Mouse (Mus musculus) liver, embryonic 13.5 days (tissue): ENCODE measurements around the gene Uggt2. TPM values are rescaled to one million over a fixed set of nuclear protein-coding genes. Genes with fewer than 3 reads are reported as not detected.

ENCODE experiments used
- ATAC-seq: fragments of 200-750 bp; cut with Nextera tagmentation; 2 replicates; pipeline ENCODE4 v1.8.0; 2017; ENCODE audit warnings: low read depth, mild to moderate bottlenecking, moderate number of reproducible peaks, moderate library complexity
- DNase-seq: peaks from one replicate; pipeline ENCODE4 v3.0.0; 2022
- H3K27ac ChIP-seq: fragments of 300-500 bp; sonication (generic); 2 replicates; pipeline ENCODE4 v1.5.1; 2015; ENCODE audit warnings: moderate library complexity, mild to moderate bottlenecking, inconsistent platforms
- H3K27me3 ChIP-seq: fragments of 300-500 bp; sonication (generic); 2 replicates; pipeline ENCODE4 v1.6.1; 2015; ENCODE audit warnings: mild to moderate bottlenecking, inconsistent platforms
- H3K36me3 ChIP-seq: fragments of 300-500 bp; sonication (generic); 2 replicates; pipeline ENCODE4 v1.6.1; 2015; ENCODE audit warnings: mild to moderate bottlenecking, inconsistent platforms
- H3K4me1 ChIP-seq: fragments of 300-500 bp; sonication (generic); replicated peaks from 2 replicates; pipeline ENCODE4 v1.6.1; 2015; ENCODE audit warnings: inconsistent platforms
- H3K4me2 ChIP-seq: fragments of 300-500 bp; sonication (generic); 2 replicates; pipeline ENCODE4 v1.6.1; 2015; ENCODE audit warnings: inconsistent platforms, mild to moderate bottlenecking, moderate library complexity
- H3K4me3 ChIP-seq: fragments of 300-500 bp; sonication (generic); replicated peaks from 2 replicates; pipeline ENCODE4 v1.5.1; 2015; ENCODE audit warnings: mild to moderate bottlenecking, inconsistent platforms
- H3K9ac ChIP-seq: fragments of 300-500 bp; sonication (generic); 2 replicates; pipeline ENCODE4 v1.6.1; 2015; ENCODE audit warnings: mild to moderate bottlenecking, inconsistent platforms
- H3K9me3 ChIP-seq: fragments of 300-500 bp; sonication (generic); replicated peaks from 2 replicates; pipeline ENCODE4 v1.6.1; 2016; ENCODE audit warnings: inconsistent platforms
- WGBS: fragments of 180-500 bp; shearing (Covaris S2); methylation state at CpG from one replicate; pipeline ENCODE4 v1.1.7; 2015; ENCODE audit not compliant: insufficient replicate concordance; 5-methylcytosine and 5-hydroxymethylcytosine counted together
- polyA plus RNA-seq: library from polyadenylated mRNA; unstranded; fragments of >200 nt; fragmentation: Nextera tagmentation; extraction: Ambion mirVana; gene quantifications from 2 replicates; pipeline ENCODE4 v1.2.1, GENCODE M21; 2015

The Uggt2 gene
- polyA plus RNA-seq, 1 experiment from 2014 or later, result 1.4 TPM

DNA sequence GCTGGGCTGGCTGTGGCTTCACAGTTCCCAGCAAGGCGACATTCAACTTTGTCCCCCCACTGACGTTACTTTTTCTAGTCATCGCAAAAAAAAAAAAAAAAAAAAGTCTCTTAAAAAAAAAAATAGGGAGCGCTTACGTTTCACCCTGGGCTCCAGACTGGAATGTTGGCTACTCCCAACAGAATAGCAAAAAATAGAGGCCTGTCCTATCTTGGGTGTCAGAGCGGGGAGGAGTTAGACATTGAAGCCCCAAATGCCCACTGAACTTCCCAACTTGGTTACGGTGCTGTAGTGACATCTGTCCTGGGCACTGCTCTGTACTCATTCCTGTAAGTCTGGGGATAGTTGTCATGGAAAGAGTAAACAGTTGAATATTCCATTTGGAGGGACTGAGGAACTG lies 160.7 kb downstream of the Uggt2 start:
- Histone ChIP-seq H3K36me3 (no peaks in the 10 kb centered on the region), H3K4me1 (peaks cover 62% of the 10 kb centered on the region), H3K27me3 (no peaks in the 10 kb centered on the region), H3K9me3 (no peaks in the 10 kb centered on the region), H3K4me3 (peak overlapping the region; percentile 98), H3K27ac (peak overlapping the region; percentile 91), H3K4me2 (peak overlapping the region; percentile 92), H3K9ac (peak overlapping the region; percentile 99)
- 2% methylated on average over 7 of the region's 7 CpGs for WGBS
- no peak for ATAC-seq
- DNase-seq, result no peak

DNA sequence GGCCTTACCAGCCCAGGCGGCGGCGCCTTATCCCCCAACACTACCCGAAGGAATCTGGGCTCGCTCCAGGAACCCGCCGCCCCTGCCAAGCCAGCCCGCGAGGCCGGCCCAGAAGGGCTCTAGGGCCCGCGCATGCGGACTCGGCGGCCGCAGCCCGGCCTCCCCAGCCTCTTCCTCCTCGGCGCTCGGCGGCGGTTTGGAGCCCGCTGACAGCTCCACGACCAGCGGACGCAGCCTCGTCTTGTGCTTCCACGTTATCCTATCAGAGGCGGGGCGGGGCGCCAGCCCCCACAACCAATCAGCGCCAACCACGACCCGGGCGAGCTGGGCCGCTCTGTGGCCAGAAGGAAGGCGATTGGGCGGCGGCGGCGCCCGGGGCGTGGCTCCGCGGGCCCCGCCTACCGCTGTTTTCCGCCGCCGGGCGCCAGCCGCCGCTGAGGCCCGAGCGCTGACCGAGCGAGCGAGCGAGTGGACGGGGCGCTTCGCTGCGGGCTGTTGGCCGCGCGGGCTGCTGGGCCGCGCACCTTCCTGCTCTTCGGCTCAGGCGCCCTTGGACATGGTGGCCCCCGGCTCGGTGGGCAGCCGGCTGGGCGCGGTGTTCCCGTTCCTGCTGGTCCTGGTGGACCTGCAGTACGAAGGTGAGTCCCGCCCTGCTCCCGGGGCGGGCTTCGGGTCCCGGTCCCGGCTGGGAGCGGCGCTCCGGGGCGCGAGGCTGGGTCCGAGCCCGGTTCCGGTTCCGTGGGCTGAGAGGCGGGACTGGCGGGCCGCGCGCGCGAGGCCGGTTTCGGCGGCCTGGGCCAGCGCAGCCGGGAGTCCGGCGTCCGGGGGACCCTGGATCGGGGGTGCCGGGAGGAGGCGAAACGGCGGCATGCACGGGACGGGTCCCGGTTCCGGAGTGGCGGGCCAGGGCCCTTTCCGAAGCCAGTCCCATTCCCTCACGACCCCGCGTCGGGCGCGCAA lies 161.4 kb downstream of the Uggt2 start, which contains the start of gene Dnajc3:
TSS of gene Dnajc3 (plus strand) at position 444 of the 960 bp plus-strand sequence.
- under 1% methylated on average over 121 of the region's 124 CpGs for WGBS
- peaks cover 62% of the 10 kb centered on the region for H3K4me1 ChIP-seq

DNA sequence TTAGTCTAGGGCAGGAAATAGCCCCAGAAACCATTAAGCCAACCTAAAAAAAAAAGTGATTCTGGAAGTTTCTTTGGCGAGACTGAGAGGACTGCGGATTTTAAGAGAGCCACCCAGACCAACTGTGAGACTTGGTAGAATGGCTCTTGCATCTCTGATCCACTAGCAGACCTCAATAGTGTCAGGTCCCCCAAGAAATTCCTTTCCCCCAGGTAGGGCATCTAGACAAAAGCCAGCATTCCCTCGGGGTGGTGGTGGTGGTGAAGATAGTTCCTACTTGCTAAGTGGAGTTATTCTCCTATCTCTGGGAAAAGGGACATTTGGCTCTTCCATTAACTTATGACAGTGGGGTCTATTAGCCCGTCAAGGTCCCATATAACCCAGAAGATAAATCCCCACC lies 162.3 kb downstream of the Uggt2 start:
- no peaks in the 10 kb centered on the region for H3K9me3 ChIP-seq
- peak overlapping the region; percentile 98 for H3K4me3 ChIP-seq
- peak overlapping the region; percentile 84 for H3K9ac ChIP-seq
- H3K4me2 ChIP-seq, result peak overlapping the region; percentile 94
- H3K4me1 ChIP-seq, result peaks cover 56% of the 10 kb centered on the region
- H3K27ac ChIP-seq, result peak overlapping the region; percentile 84
- H3K36me3 ChIP-seq, result no peaks in the 10 kb centered on the region
- WGBS, result 29% methylated on average over 4 of the region's 4 CpGs
- no peak for ATAC-seq
- no peaks in the 10 kb centered on the region for H3K27me3 ChIP-seq
- DNase-seq, result no peak

More for the DNA sequence above, 161.4 kb downstream of the Uggt2 start, which contains the start of gene Dnajc3:
- no peaks in the 10 kb centered on the region for H3K36me3 ChIP-seq
- H3K9ac ChIP-seq, result peak within 1 kb of the TSS; percentile 99
- peak; percentile 99 for ATAC-seq
- H3K4me3 ChIP-seq, result peak within 1 kb of the TSS; percentile 98
- H3K9me3 ChIP-seq, result no peaks in the 10 kb centered on the region
- peak; percentile 99 for DNase-seq
- no peaks in the 10 kb centered on the region for H3K27me3 ChIP-seq
- H3K27ac ChIP-seq, result peak within 1 kb of the TSS; percentile 91
- H3K4me2 ChIP-seq, result peak within 1 kb of the TSS; percentile 94

DNA sequence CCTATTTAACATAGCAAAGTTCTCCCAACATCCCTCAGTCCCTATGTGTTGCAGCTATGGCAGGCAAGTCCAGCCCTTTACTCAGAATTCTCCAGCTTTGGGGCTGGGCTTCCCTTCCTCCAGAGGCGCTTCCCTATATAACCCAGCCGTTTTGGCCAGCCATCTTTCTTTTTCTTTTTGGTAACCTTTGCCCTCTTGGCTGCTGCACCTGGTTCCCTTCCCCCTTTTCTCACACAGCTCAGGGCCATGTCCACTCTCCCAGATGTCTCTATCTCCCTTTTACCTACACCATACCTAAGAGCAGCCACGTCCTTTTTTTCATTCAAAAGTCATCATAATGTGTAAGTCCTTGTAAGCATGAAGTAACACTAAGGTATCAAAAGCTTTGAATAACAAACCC lies 163.0 kb downstream of the Uggt2 start:
- Histone ChIP-seq H3K9me3 (no peaks in the 10 kb centered on the region), H3K36me3 (no peaks in the 10 kb centered on the region), H3K4me1 (peaks cover 52% of the 10 kb centered on the region), H3K27me3 (0 out of 2 replicates have a peak, but pooled peaks cover 5% of the 10 kb centered on the region), H3K4me2 (peak overlapping the region; percentile 94), H3K9ac (no peak overlapping the region), H3K4me3 (no peak overlapping the region), H3K27ac (no peak overlapping the region)
- ATAC-seq (no peak), DNase-seq (no peak)
- WGBS, result 53% methylated on average over 3 of the region's 3 CpGs

Other genes starting within 250 kb of the Uggt2 start
- gene Dzip1, start 174.0 kb downstream of the Uggt2 start, polyA plus RNA-seq, result 2.1 and 2.6 TPM in 2 replicates
- 29.3 and 36.6 TPM in 2 replicates for gene Dnajc3, start 161.5 kb downstream of the Uggt2 start, polyA plus RNA-seq
- not detected in 2 replicates for gene Hs6st3, start 38.9 kb upstream of the Uggt2 start, polyA plus RNA-seq